Mouse (Mus musculus) heart, adult 2 months (tissue): Measurements from ENCODE around the gene Litaf. TPM values are rescaled to one million over a fixed set of nuclear protein-coding genes. Genes with fewer than 3 reads are reported as not detected.

Source experiments
- DNase-seq, 2 experiments: peaks; one replicate each; pipeline ENCODE4 v3.0.0; 2021
- H3K27ac ChIP-seq: fragments of 200-600 bp; 2 replicates; pipeline ENCODE4 v1.8.1; 2022
- H3K27me3 ChIP-seq: fragments of 200-500 bp; 2 replicates; pipeline ENCODE4 v1.6.1; 2012; ENCODE audit warnings: mild to moderate bottlenecking, low read length, inconsistent platforms, mixed read lengths; ENCODE audit not compliant: control insufficient read depth, insufficient read depth
- H3K36me3 ChIP-seq: fragments of 200-500 bp; 2 replicates; pipeline ENCODE4 v1.6.1; 2012; ENCODE audit warnings: low read length, inconsistent platforms; ENCODE audit not compliant: control insufficient read depth, insufficient read depth
- H3K4me1 ChIP-seq: fragments of 200-500 bp; 2 replicates; pipeline ENCODE4 v1.6.1; 2011; ENCODE audit warnings: low read length; ENCODE audit not compliant: control insufficient read depth, insufficient read depth
- H3K4me3 ChIP-seq: fragments of 200-600 bp; 2 replicates; pipeline ENCODE4 v1.8.1; 2022
- H3K79me2 ChIP-seq: fragments of 200-500 bp; replicated peaks from 2 replicates; pipeline ENCODE4 v1.6.1; 2012; ENCODE audit warnings: mild to moderate bottlenecking, inconsistent platforms, low read length, moderate library complexity, mixed read lengths; ENCODE audit not compliant: control insufficient read depth, insufficient read depth
- H3K9ac ChIP-seq: fragments of 200-500 bp; 2 replicates; pipeline ENCODE4 v1.6.1; 2012; ENCODE audit warnings: low read depth, mild to moderate bottlenecking, control low read depth, inconsistent platforms, low read length, mixed read lengths
- CTCF ChIP-seq: fragments of 200-600 bp; IDR thresholded peaks from 2 replicates; pipeline ENCODE4 v1.8.1; 2022; ENCODE audit warnings: antibody characterized with exemption, mild to moderate bottlenecking, moderate library complexity
- EP300 ChIP-seq: fragments of 200-500 bp; IDR thresholded peaks from 2 replicates; pipeline ENCODE4 v1.6.1; 2011; ENCODE audit warnings: low read depth, low read length, control low read depth; ENCODE audit not compliant: insufficient read depth
- POLR2A ChIP-seq: fragments of 200-500 bp; IDR thresholded peaks from 2 replicates; pipeline ENCODE4 v1.6.1; 2011; ENCODE audit warnings: mild to moderate bottlenecking, low read depth, low read length, control low read depth; ENCODE audit not compliant: insufficient read depth
- WGBS: fragments of 180-500 bp; shearing (Covaris S2); methylation state at CpG from one replicate; pipeline ENCODE4 v1.1.7; 2018; 5-methylcytosine and 5-hydroxymethylcytosine counted together
- intact Hi-C: fragments of 180-260 bp; cut with DNase I; formaldehyde crosslinking; loops from one replicate; pipeline ENCODE4 v1.15.1; 2025
- polyA plus RNA-seq: library from polyadenylated mRNA; depleted of rRNA; stranded (reverse); fragments of >200 nt; gene quantifications from 2 replicates; pipeline ENCODE4 v1.2.3, GENCODE M21; 2012
- total RNA-seq, 2 experiments: library from RNA; stranded (reverse); gene quantifications; 2 replicates each; pipeline ENCODE4 v1.2.3; 2021

Gene Litaf
- total and polyA plus RNA-seq, 3 experiments: 19.6 to 47.3 (median 25.0) TPM

DNA sequence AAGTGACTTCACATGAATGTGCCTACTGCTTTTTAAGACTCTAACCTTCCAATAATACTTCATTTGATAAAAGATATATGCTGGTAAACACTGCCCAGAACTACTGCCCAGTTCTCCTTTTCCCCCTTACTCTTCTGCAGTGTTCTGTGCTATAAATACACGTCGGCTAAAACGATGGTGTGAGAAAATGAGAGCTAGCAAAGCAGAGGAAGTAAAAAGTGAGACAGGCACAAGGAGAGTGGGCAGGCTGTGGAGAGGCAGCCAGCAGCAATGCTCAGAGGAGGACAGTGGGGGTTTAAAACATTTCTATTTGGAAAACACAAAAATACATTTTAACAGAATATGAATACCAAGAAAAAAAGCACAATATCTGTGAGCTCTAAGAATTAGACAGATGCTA is 26.6 kb upstream of the Litaf start:
- intact Hi-C loops: loop anchor here (2.0 to 5.0 kb wide), 2 partner anchors 24 to 55 kb away; no protein-coding TSS in a partner anchor
- peaks cover 33% of the 10 kb centered on the region for H3K36me3 ChIP-seq

DNA sequence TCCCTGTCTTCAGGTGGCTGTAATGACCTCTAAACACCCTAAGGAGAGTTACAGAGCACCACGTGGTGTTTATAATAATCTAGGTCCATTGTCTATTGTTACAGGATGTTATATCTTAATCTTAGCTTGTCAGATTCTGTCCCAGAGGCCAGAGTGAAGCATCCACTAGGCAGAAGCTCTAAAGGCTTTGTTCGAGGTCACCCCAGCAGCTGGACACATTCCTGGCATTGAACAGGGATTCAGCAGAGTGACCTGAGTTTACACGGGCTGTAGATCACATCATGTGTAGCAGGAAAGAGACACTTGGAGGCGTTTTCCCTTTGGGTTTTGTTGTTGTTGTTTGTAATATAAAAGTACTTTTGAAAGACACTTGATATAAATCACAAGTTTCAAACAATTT is 26.1 kb upstream of the Litaf start:
- DNase-seq: no peak
- no peaks in the 10 kb centered on the region; the same call in 1 of the 2 replicates for H3K79me2 ChIP-seq
- H3K27me3 ChIP-seq: no peaks in the 10 kb centered on the region
- H3K4me1 ChIP-seq: peaks cover 23% of the 10 kb centered on the region
- intact Hi-C loops: loop anchor here (2.0 to 5.0 kb wide), 2 partner anchors 23 to 55 kb away; no protein-coding TSS in a partner anchor
- no peak overlapping the region for H3K9ac ChIP-seq
- 9% methylated on average over 4 of the region's 4 CpGs for WGBS
- peaks cover 35% of the 10 kb centered on the region for H3K36me3 ChIP-seq
- H3K27ac ChIP-seq: peak overlapping the region; percentile 44
- TF ChIP-seq EP300 (0 out of 2 replicates have a peak, but pooled peaks have one; percentile 12), CTCF (no peak), POLR2A (no peak)
- no peak overlapping the region for H3K4me3 ChIP-seq

More for the DNA sequence above, 26.6 kb upstream of the Litaf start:
- H3K4me3 ChIP-seq: no peak overlapping the region
- DNase-seq: no peak
- no peaks in the 10 kb centered on the region for H3K27me3 ChIP-seq
- peaks cover 23% of the 10 kb centered on the region for H3K4me1 ChIP-seq
- no peaks in the 10 kb centered on the region; the same call in 1 of the 2 replicates for H3K79me2 ChIP-seq
- 7% methylated on average over 3 of the region's 3 CpGs for WGBS
- H3K9ac ChIP-seq: no peak overlapping the region
- no peak for TF ChIP-seq POLR2A
- no peak for TF ChIP-seq EP300
- TF ChIP-seq CTCF: no peak
- H3K27ac ChIP-seq: peak overlapping the region; percentile 44

DNA sequence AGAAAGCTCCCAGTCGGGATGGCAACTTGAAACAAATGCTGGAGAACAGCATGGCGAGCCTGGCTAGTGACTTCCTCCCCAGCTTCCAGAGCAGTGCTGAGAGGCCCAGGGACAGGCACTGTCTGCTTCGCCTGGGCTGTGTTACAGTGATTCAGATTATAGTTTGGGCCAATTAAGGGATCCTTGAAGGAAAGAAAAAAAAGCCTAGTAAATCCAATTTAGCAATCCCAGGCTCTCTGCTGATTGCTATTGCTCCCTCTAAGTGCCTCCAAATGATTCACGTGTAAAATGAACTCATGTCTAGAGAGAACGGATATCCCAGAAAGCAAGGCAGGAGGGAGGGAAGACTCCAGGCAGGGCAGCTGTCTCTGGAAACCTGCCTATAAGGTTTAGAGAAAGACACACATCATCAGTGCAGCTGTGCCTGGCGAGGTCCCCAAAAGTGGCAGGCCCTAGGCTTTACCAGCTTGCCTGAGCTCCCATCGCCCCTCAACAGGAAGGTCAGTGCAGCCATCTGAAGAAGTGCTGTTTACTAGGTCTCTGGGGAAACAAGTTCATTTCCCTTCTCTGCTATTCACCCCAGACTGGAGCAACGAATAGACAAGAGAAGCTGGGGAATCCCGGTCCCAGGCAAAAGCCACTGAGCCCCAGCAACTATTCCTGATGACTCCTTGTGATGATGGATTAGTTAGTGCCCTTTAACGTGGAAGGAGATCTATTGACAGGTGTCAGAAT is 25.0 kb upstream of the Litaf start:
- H3K4me1 ChIP-seq: peaks cover 23% of the 10 kb centered on the region
- intact Hi-C loops: loop anchor here (5.0 kb wide), 1 partner anchor 54 kb away; no protein-coding TSS in a partner anchor
- H3K36me3 ChIP-seq: peaks cover 35% of the 10 kb centered on the region
- TF ChIP-seq EP300 (no peak), CTCF (no peak), POLR2A (no peak)
- peak overlapping the region; percentile 44 for H3K27ac ChIP-seq
- H3K79me2 ChIP-seq: no peaks in the 10 kb centered on the region; the same call in 1 of the 2 replicates
- no peaks in the 10 kb centered on the region for H3K27me3 ChIP-seq
- DNase-seq: no peak
- no peak overlapping the region for H3K9ac ChIP-seq
- H3K4me3 ChIP-seq: no peak overlapping the region
- 52% methylated on average over 10 of the region's 10 CpGs for WGBS

DNA sequence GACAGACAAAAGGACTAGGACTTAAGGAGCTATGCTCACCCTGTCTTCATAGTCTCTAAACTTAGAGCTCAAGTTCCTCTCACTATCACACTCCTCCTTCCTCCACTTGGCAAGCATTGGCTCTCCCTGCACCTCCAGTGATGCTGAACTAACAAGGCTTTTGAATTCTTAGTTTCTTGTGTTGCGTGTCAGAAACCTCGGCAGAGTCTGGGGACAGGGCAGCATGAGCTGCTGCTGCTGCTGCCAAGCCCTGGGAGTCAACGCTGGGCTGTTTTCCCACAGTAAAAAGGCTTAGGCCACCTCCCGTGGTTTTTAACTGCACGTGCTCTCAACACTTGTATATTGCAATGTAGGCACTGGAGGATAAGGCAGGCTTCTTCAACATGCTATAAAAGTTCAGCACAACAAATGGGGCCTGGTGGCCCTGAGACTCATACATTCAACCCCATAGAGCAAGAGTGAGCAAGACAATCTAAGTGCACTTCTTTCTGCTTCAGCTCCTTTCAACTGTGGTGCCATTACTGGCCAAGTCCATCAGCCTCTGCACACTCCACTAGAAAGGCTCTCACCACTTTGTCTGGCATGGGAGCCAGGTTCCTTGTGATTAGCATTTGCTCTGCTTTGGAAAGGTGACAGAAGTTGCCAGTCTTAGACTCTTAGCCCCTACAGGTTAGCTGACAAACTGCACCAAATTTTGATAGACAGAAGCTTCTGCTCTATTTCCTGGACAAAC is 21.1 kb upstream of the Litaf start:
- Histone ChIP-seq H3K36me3 (peaks cover 20% of the 10 kb centered on the region), H3K4me3 (no peak overlapping the region), H3K79me2 (no peaks in the 10 kb centered on the region), H3K27me3 (no peaks in the 10 kb centered on the region), H3K27ac (no peak overlapping the region), H3K9ac (no peak overlapping the region), H3K4me1 (peaks cover 12% of the 10 kb centered on the region)
- DNase-seq: no peak
- TF ChIP-seq CTCF: peak; percentile 44
- no peak for TF ChIP-seq POLR2A
- TF ChIP-seq EP300: no peak
- WGBS: 67% methylated on average over 5 of the region's 5 CpGs
- intact Hi-C loops: no loop called here

DNA sequence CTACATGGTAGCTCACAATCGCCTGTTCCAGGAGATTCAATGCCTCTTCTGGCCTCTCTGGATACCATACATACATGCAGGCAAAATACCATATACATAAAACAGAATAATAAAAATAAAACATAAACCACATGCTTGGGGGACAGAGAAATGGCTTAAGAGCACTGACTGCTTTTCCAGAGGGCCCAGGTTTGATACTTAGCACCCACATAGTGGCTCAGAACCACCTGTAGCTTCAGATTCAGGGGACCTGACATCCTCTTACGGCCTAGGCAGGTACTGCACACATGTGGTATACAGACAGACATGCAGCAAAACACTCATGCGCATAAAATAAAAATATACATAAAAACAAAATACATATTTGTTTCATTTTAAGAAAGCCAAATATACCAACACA is 20.3 kb upstream of the Litaf start:
- Histone ChIP-seq H3K36me3 (peaks cover 12% of the 10 kb centered on the region), H3K9ac (no peak overlapping the region), H3K27me3 (no peaks in the 10 kb centered on the region), H3K4me3 (no peak overlapping the region), H3K79me2 (no peaks in the 10 kb centered on the region), H3K4me1 (peaks cover 7% of the 10 kb centered on the region), H3K27ac (no peak overlapping the region)
- no peak for DNase-seq
- WGBS: 94% methylated on average over 3 of the region's 3 CpGs
- intact Hi-C loops: no loop called here
- TF ChIP-seq CTCF: no peak
- no peak for TF ChIP-seq POLR2A
- TF ChIP-seq EP300: no peak
